Mouse (Mus musculus) hindbrain, embryonic 16.5 days (tissue): ENCODE results near the gene Tmem200b. TPM values are rescaled to one million over a fixed set of nuclear protein-coding genes. Genes with fewer than 3 reads are reported as not detected.
A peak's percentile ranks its signal among the peaks of the same experiment; 100 is the strongest.

Experiments
- ATAC-seq: fragments of 200-750 bp; cut with Nextera tagmentation; 2 replicates; pipeline ENCODE4 v1.8.0; 2017; ENCODE audit warnings: moderate TSS enrichment, moderate library complexity
- H3K27ac ChIP-seq: fragments of 300-500 bp; sonication (generic); 2 replicates; pipeline ENCODE4 v1.5.1; 2014; ENCODE audit warnings: low read depth, mild to moderate bottlenecking, control low read depth, low read length, moderate library complexity
- H3K27me3 ChIP-seq: fragments of 300-500 bp; sonication (generic); replicated peaks from 2 replicates; pipeline ENCODE4 v1.6.1; 2014; ENCODE audit warnings: low read length; ENCODE audit not compliant: control insufficient read depth, insufficient read depth
- H3K36me3 ChIP-seq: fragments of 300-500 bp; sonication (generic); 2 replicates; pipeline ENCODE4 v1.6.1; 2014; ENCODE audit warnings: mild to moderate bottlenecking, low read length, moderate library complexity, mixed read lengths; ENCODE audit not compliant: control insufficient read depth, insufficient read depth
- H3K4me1 ChIP-seq: fragments of 300-500 bp; sonication (generic); 2 replicates; pipeline ENCODE4 v1.6.1; 2014; ENCODE audit warnings: low read depth, low read length; ENCODE audit not compliant: control insufficient read depth, insufficient read depth
- H3K4me2 ChIP-seq: fragments of 300-500 bp; sonication (generic); 2 replicates; pipeline ENCODE4 v1.6.1; 2014; ENCODE audit warnings: mild to moderate bottlenecking, low read length, control low read depth, moderate library complexity
- H3K4me3 ChIP-seq: fragments of 300-500 bp; sonication (generic); 2 replicates; pipeline ENCODE4 v1.5.1; 2014; ENCODE audit warnings: mild to moderate bottlenecking, low read length, control low read depth, moderate library complexity
- H3K9ac ChIP-seq: fragments of 300-500 bp; sonication (generic); 2 replicates; pipeline ENCODE4 v1.6.1; 2014; ENCODE audit warnings: low read depth, mild to moderate bottlenecking, control low read depth, low read length, moderate library complexity
- H3K9me3 ChIP-seq: fragments of 300-500 bp; sonication (generic); 2 replicates; pipeline ENCODE4 v1.6.1; 2014; ENCODE audit warnings: mild to moderate bottlenecking, low read length, moderate library complexity; ENCODE audit not compliant: control insufficient read depth
- WGBS: fragments of 180-500 bp; shearing (Covaris S2); extraction: QIAGEN DNeasy Blood & Tissue Kit; methylation state at CpG from one replicate; pipeline ENCODE4 v1.1.7; 2014; 5-methylcytosine and 5-hydroxymethylcytosine counted together
- polyA plus RNA-seq: library from polyadenylated mRNA; unstranded; fragments of >200 nt; fragmentation: Nextera tagmentation; extraction: Ambion mirVana; gene quantifications from 2 replicates; pipeline ENCODE4 v1.2.1, GENCODE M21; 2015

Gene Tmem200b
- 0.34 TPM in 1 of 2 replicates, not detected in the other for polyA plus RNA-seq

GRCm38 (mm10) chr4:131921461-131922346, at the start of gene Tmem200b:
TSS of gene Tmem200b (plus strand) at chr4:131921771.
- peak within 1 kb of the TSS; percentile 52 for H3K4me3 ChIP-seq
- ATAC-seq: 0 out of 2 replicates have a peak, but pooled peaks have one; percentile 4
- peaks cover 70% of the 10 kb centered on the region for H3K27me3 ChIP-seq
- peak within 1 kb of the TSS; percentile 81 for H3K4me2 ChIP-seq
- no peaks in the 10 kb centered on the region for H3K9me3 ChIP-seq
- 2% methylated on average over 71 of the region's 130 CpGs for WGBS
- H3K4me1 ChIP-seq: peaks cover 18% of the 10 kb centered on the region
- H3K27ac ChIP-seq: no peak within 1 kb of the TSS
- peak within 1 kb of the TSS; percentile 62 for H3K9ac ChIP-seq
- H3K36me3 ChIP-seq: peaks cover 10% of the 10 kb centered on the region

DNA sequence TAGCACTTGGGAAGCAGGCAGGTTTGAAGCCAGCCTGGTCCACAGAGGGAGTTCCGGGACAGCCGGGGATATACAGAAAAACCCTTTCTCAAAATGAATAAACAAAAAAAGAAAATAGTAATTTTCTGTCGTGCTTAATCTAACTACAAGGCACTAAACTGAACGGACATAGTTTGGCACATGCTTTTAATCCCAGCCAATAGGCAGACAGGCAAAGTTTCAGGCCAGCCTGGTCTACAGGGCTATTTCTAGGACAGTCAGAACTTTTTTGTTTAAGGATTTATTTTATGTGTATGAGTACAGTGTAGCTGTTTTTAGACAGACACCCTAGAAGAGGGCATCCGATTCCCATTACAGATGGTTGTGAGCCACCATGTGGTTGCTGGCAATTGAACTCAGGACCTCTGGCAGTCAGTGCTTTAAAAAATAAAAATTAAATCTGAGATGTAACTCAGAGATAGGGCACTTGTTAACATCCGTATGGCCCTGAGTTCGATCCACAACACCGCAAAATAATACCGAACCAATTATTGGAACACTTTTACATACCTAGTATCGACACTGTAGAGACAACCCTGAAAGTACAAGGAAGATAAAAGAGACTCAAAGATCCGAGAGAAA, 48.8 kb upstream of the Tmem200b start:
- Histone ChIP-seq H3K9ac (peak overlapping the region; percentile 69), H3K4me3 (peak overlapping the region; percentile 99), H3K36me3 (no peaks in the 10 kb centered on the region), H3K9me3 (no peaks in the 10 kb centered on the region), H3K27ac (peak overlapping the region; percentile 73), H3K4me1 (peaks cover 29% of the 10 kb centered on the region), H3K27me3 (no peaks in the 10 kb centered on the region), H3K4me2 (peak overlapping the region; percentile 69)
- peak; percentile 70 for ATAC-seq
- WGBS: 12% methylated on average over 11 of the region's 11 CpGs

- no peaks in the 10 kb centered on the region for H3K9me3 ChIP-seq
- peak within 1 kb of the TSS; percentile 100 for H3K27ac ChIP-seq
- H3K27me3 ChIP-seq: no peaks in the 10 kb centered on the region
- ATAC-seq: peak; percentile 95
- peak within 1 kb of the TSS; percentile 100 for H3K9ac ChIP-seq
- peak within 1 kb of the TSS; percentile 93 for H3K4me2 ChIP-seq
- H3K4me3 ChIP-seq: peak within 1 kb of the TSS; percentile 99
- H3K36me3 ChIP-seq: no peaks in the 10 kb centered on the region
- WGBS: under 1% methylated on average over 94 of the region's 116 CpGs
- peaks cover 29% of the 10 kb centered on the region for H3K4me1 ChIP-seq
Measured at GRCm38 (mm10) chr4:131873293-131874168, 48.0 kb upstream of the Tmem200b start, which contains the start of gene Srsf4. TSS of gene Srsf4 (plus strand) at chr4:131873617.

DNA sequence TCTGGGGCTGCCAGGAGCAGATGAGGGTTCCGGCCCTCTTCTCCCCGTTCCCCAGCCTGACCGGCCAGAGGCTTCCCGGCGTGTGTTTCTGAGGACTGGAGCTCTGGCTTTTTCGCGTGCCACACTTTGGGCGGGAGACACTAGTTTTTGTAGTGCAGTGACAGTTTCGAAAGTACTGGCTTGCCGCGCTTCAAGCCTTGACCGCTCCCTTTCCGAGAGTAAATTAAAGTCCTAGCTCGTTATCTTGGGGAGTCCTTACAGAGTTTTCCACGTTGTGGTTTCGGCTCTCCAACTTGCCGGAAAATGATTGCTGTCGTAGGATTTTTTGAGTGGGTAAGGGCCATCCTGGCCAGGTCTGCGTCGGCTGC, 47.4 kb upstream of the Tmem200b start:
- no peak for ATAC-seq
- Histone ChIP-seq H3K4me2 (peak overlapping the region; percentile 93), H3K4me1 (peaks cover 29% of the 10 kb centered on the region), H3K27me3 (no peaks in the 10 kb centered on the region), H3K9ac (peak overlapping the region; percentile 100), H3K27ac (peak overlapping the region; percentile 100), H3K9me3 (no peaks in the 10 kb centered on the region), H3K36me3 (no peaks in the 10 kb centered on the region), H3K4me3 (peak overlapping the region; percentile 99)
- under 1% methylated on average over 20 of the region's 20 CpGs for WGBS

GRCm38 (mm10) chr4:131874567-131874966, 47.0 kb upstream of the Tmem200b start:
- peak overlapping the region; percentile 99 for H3K4me3 ChIP-seq
- H3K4me2 ChIP-seq: peak overlapping the region; percentile 93
- H3K9ac ChIP-seq: peak overlapping the region; percentile 100
- H3K4me1 ChIP-seq: peaks cover 29% of the 10 kb centered on the region
- H3K36me3 ChIP-seq: no peaks in the 10 kb centered on the region
- H3K27me3 ChIP-seq: no peaks in the 10 kb centered on the region
- no peak for ATAC-seq
- H3K9me3 ChIP-seq: no peaks in the 10 kb centered on the region
- WGBS: 3% methylated on average over 11 of the region's 11 CpGs
- peak overlapping the region; percentile 100 for H3K27ac ChIP-seq

GRCm38 (mm10) chr4:131875242-131875641, 46.3 kb upstream of the Tmem200b start:
- H3K36me3 ChIP-seq: no peaks in the 10 kb centered on the region
- no peaks in the 10 kb centered on the region for H3K27me3 ChIP-seq
- no peak for ATAC-seq
- H3K27ac ChIP-seq: no peak overlapping the region
- WGBS: 45% methylated on average over 3 of the region's 3 CpGs
- H3K4me1 ChIP-seq: peaks cover 29% of the 10 kb centered on the region
- peak overlapping the region; percentile 100 for H3K9ac ChIP-seq
- no peaks in the 10 kb centered on the region for H3K9me3 ChIP-seq
- peak overlapping the region; percentile 93 for H3K4me2 ChIP-seq
- H3K4me3 ChIP-seq: peak overlapping the region; percentile 99

DNA sequence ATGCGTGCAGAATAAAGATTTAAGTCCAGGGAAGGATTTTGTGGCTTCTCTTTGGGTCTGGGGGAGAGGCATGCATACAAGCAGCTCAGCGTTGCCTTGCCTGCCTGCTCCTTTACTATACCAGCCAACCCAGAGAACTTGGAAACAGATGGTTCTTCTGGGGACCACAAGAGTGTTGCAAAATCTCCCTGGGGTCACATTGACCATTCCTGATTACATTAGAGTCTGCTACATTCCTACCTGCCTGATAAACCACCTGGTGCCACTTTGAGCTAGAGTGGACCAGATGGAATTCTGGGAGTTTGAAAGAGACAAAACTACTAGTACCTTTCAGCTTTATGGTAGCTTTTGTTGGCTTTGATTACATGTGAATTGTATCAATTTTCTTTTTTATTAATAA, 44.7 kb upstream of the Tmem200b start:
- Histone ChIP-seq H3K4me2 (peak overlapping the region; percentile 34), H3K9me3 (no peaks in the 10 kb centered on the region), H3K27ac (no peak overlapping the region), H3K4me3 (no peak overlapping the region), H3K4me1 (peaks cover 29% of the 10 kb centered on the region), H3K27me3 (no peaks in the 10 kb centered on the region), H3K9ac (no peak overlapping the region), H3K36me3 (no peaks in the 10 kb centered on the region)
- ATAC-seq: no peak
- 57% methylated on average over 2 of the region's 2 CpGs for WGBS

GRCm38 (mm10) chr4:131879692-131880091, 41.9 kb upstream of the Tmem200b start:
- WGBS: 67% methylated on average over 1 of the region's 1 CpGs
- ATAC-seq: no peak
- H3K27ac ChIP-seq: no peak overlapping the region
- no peak overlapping the region for H3K4me2 ChIP-seq
- H3K9ac ChIP-seq: no peak overlapping the region
- no peaks in the 10 kb centered on the region for H3K9me3 ChIP-seq
- H3K4me1 ChIP-seq: peaks cover 22% of the 10 kb centered on the region
- H3K4me3 ChIP-seq: no peak overlapping the region
- no peaks in the 10 kb centered on the region for H3K36me3 ChIP-seq
- H3K27me3 ChIP-seq: no peaks in the 10 kb centered on the region
